Mouse (Mus musculus) ovary, adult 18-20 months (tissue): ENCODE results near the gene Tk2.
"Not testable (repeated sequence)": the region's sequence is repeated elsewhere in the genome, so short reads cannot be mapped to it uniquely, and the experiment has no call there.

Experiments used
- DNase-seq: peaks from one replicate; pipeline ENCODE4 v3.0.0; 2022; ENCODE audit warnings: low spot score, mixed read lengths

The Tk2 gene

GRCm38 (mm10) chr8:104248276-104248675 is at the start of gene Tk2:
Gene Tk2 (minus strand): TSS chr8:104248558.
- DNase-seq, result peak; percentile 63

DNA sequence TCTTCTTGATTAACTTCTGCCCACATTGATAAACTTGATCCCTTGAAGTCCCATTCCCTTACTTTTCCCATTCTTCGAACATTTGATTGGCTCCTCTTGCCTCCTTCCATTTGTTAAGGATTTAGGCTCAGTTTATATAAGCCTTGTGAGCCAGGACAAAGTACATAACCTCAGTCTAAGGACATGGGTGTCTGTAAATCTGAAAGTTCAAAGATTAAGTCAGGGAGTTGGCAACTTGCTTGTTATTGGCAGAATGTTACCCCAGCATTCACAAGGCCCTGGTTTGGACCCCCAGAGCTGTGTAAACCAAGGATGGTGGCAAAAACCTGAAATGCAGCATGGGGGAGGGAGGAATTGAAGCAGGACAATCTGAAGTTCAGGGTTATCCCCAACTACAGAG is 46.0 kb upstream of the Tk2 start:
- no peak for DNase-seq

DNA sequence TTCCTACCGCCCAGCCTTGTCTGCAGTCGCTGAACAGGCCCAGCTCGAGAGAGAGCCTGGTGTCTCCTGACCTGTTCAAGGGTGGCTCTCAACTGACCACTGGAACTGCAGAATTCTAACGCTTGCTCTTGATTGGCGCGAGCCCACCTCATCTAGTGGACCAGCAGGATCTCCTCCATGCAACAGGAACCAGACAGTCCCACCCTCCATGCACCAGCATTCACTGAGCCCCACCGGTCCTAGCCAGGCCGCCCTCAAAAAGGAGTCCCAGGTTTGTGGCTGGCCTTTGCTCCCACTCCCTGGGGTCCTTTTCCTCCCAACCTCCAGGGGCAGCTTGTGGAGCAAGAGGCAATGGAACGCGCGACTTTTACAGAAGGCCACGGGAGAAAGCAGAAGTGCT is 44.7 kb upstream of the Tk2 start, which contains the start of gene Cmtm2a:
Cmtm2a (minus strand) TSS at position 101 of the 400 bp plus-strand sequence.
- DNase-seq, result not testable (repeated sequence)

- no peak for DNase-seq
These were observed 20.6 kb upstream of the Tk2 start for GRCm38 (mm10) chr8:104268937-104269440.

DNA sequence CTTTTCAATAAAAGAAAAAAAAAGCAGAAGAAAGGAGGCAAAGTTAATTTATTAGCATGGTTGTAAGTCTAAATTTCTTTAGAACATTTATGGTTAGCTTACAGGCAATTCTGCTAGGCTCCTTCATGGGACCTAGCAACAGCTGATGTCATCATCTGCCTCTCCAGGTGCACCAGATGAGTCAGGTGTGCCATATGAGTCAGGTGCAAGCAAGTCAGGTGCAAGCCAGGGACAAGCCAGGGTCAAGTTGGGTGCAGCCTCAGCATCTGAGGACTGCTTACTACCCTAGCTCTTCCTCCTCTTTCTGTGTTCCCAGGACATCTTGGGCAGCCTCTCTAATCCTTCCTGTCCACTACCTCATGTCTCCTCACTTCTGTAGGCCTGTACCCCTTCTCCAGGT is 20.0 kb upstream of the Tk2 start:
- DNase-seq, result no peak

DNA sequence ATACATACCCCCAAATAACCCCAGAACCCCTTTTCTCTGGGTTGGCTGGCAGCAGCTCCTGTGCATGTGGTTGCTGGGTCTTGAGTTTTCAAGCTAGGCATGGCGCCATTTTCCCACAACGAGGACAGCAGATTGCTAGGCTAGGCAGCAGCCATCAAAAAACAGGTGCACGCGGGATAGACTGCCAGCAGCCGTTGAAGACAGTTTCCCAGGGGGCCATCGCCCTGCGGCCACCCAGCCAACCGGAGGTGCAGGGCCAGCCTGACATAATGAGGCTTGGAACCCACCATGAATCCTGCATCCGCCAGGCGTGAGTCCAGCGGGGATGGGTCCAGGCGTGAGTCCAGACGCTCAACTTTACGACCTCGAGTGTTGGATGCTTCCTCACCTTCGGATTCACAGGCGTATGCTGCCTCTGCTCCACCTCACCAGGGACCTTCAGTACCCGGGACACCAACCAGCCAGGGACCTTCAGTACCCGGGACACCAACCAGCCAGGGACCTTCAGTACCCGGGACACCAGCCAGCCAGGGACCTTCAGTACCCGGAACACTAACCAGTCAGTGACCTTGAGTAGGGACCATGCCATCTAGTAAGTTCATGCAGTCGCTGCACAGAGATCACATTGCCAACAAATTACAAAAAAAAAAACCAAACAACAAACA is 16.0 kb upstream of the Tk2 start:
- not testable (repeated sequence) for DNase-seq

DNA sequence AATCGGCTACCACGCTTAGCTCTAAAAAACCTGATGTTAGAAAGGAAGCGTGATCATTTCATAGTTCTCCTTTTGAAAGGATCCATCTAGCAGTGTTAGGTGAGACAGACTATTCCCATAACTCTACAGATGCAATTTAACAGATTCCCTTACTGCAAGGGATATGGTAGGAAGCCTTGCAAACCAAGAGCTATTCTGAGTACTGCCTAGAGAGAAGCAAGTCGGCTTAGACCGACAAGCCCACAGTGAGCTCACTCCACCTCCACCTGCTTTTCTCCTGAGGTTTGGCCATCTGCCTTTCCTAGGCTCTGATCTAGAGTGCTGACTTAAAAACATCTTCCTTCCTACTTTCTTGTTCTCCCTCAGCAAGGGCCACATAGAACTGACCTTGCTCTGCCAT is 13.4 kb upstream of the Tk2 start:
- DNase-seq, result not testable (repeated sequence)

GRCm38 (mm10) chr8:104253016-104253415 is 4.7 kb upstream of the Tk2 start:
- DNase-seq, result no peak

DNA sequence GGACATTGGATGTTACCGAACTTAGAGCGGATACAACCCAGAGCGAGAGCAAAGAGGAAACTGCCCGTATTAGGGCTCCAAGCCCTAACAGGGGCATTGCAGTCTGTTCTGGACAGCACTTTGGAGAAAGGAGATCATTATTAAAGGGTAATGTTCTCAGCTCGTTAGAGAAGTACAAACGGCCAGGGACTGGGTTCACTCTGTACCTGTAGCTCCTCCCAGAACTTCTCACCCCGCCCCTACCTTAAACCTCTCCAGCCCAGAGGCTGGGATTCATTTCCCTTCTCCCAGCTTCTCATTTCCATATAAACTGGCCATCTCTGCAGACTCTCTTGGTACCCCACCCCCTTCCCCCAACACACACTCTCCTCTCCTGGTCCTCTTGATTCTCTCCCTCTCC is 3.1 kb upstream of the Tk2 start:
- DNase-seq, result no peak

GRCm38 (mm10) chr8:104250439-104251367 is 2.3 kb upstream of the Tk2 start, which contains the start of gene Cklf:
Gene Cklf (plus strand): TSS chr8:104250861.
- DNase-seq, result peak; percentile 74

DNA sequence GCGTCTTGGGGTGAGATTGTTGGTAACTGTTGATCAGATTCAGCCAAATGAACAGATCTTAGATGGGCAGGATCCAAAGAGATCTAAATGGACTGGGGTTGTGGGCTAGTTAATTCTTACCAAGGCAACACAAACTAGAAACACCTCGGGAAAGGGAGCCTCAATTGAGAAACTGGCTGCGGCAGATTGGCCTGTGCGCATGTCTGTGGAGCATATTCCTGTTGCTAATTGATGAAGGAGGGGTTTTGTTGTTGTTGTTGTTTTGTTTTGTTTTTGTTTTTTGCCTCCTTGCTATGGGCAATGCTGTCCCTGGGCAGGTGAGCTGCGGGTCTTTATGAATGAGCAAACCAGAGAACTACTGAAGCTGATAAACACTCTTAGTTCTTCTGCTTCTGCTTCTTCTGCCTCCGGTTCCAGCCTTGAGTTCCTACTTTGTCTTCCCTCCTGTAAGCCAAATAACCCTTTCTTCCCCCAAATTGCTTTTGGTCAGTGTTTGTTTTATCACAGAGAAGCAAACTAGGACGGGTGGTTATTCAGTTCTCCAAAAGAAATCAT is 1.2 kb upstream of the Tk2 start:
- DNase-seq, result no peak

DNA sequence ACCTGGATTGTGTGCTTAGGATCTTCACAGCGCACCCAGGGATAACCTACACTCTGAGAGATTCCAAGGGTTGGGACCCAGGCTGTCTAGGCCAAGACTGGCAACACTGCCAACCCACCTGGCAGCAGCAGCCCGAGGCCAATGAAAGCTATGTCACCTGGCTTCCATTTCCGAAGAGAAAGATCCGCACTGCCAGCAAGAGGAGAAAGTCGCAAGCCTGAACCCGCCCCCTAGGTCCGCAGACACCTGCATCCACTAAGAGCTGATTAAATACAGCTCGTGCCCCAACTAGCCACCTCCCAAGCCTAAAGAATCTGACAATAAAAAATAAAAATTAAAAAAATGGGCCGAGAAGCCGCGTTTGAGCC is 466 bp downstream of the Tk2 start:
- DNase-seq, result no peak

DNA sequence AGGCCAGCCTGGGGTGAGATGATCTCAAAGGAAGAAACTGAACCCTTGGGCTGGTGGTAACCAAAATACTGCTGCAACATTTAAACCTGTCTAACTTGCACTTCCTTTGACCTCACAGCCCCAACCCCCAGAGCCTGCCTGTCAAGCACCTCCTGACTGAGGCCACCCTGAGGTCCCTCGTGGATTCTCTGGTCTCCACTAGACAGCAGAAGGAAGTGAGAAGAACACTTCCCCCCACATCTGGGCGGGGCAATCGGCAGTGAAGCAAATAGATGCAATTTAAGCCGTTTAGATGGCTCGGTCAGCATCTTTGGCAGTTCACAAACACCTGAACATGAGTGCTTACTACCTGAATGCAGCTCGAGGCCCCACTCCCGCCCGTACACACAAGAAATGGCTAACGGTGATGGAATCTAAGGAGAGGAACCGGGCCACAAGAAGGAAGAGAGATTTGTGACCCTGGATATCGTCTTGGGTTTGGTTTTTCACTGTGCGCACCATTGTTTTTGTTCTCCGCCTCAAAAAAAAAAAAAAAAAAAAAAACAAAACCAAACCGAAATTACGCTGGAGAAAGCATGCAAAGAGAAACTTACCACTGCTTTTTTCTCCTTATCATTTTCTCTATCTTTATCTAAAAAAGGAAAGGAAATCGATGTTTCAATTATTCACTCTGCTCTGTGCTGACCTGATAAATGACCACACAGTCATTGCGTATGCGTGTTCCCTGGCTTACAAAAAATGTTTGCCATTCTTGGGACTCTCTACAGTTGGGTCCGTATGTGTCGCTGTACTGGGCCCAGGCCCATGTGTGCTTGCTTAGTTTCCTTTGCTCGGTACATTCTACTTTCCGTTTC is 1.1 kb downstream of the Tk2 start:
- DNase-seq, result no peak

DNA sequence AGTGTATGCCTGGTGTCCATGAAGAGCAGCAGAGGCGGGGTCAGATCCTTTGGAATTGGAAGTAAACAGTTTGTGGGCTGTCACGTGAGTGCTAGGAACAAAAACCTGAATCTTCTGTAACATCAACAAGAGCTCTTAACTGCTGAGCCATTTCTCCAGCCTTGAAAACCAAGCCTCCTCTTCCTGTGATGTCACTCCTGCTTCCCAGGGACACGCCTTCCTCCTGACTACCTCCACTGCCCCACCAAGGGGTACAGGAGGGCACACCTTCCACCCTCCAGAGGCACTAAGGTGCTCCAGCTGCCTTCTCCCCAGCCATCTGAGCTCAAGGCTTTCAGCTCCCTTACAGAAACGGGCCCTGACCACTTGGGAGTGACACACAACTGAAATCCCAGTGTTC is 1.7 kb downstream of the Tk2 start:
- DNase-seq, result no peak

GRCm38 (mm10) chr8:104242038-104242644 is 6.2 kb downstream of the Tk2 start:
- no peak for DNase-seq

GRCm38 (mm10) chr8:104239418-104239861 is 8.9 kb downstream of the Tk2 start:
- DNase-seq, result no peak

DNA sequence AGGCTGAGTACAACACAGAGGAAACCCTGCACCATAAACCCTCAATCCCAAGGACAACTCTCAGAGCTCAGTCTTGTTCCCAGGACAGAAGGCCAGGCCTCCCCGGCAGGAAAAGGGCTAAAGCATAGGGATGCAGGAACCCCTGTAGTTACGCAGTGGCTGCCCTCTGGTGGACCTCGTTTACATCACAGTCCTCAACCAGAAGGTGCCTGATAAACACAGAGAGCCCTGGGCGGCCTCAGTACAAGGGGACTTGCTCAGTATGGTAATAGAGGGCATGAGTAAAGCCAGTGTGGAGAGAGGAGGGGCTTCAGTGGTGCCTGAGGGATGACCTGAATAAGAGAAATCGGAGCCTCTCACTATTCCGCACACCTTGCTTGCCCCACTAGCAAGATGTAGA is 13.8 kb downstream of the Tk2 start:
- DNase-seq, result no peak

DNA sequence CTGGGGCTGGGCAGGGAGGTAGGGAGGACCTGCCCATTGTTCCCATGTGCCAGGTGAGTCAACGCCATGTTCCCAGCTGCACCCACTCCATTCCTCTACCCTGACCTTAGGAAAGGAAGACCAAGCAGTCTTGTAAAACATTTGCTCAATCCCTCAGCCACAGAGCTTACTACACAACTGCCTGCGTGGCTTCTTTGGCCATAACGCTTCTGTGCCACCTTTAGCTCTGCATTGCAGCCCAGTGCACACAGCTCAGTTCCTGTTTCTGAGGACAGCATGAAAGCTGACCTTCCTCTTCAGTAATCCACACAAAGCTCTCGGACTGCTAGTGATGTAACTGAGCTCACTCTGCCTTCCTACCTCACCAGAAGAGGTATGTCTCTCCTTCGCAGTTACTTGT is 15.4 kb downstream of the Tk2 start:
- no peak for DNase-seq

GRCm38 (mm10) chr8:104232039-104232438 is 16.3 kb downstream of the Tk2 start:
- DNase-seq, result no peak

GRCm38 (mm10) chr8:104230377-104230776 is 18.0 kb downstream of the Tk2 start:
- no peak for DNase-seq

- no peak for DNase-seq
These were observed 21.3 kb downstream of the Tk2 start for GRCm38 (mm10) chr8:104227048-104227447.
